Mouse (Mus musculus): ENCODE data around the gene Mroh2a. TPM values are rescaled to one million over a fixed set of nuclear protein-coding genes. Genes with fewer than 3 reads are reported as not detected.

Mroh2a gene
- total and polyA plus RNA-seq, 2 experiments from 2014 or later = 0.35 TPM; not detected in 1

GRCm38 (mm10) chr1:88292057-88292456, 65.3 kb downstream of the Mroh2a start:
- 58% methylated on average over 2 of the region's 2 CpGs for WGBS
- Histone ChIP-seq H3K4me2 (ENCODE audit: low read depth) (no peak overlapping the region), H3K9ac (no peak overlapping the region), H3K36me3 (ENCODE audit: insufficient read depth) (no peaks in the 10 kb centered on the region), H3K4me1 (ENCODE audit: insufficient read depth) (no peaks in the 10 kb centered on the region), H3K4me3 (ENCODE audit: low read depth, low read length) (no peak overlapping the region), H3K27me3 (ENCODE audit: insufficient read depth, low read length) (no peaks in the 10 kb centered on the region), H3K9me3 (ENCODE audit: low read length) (peaks cover 51% of the 10 kb centered on the region), H3K27ac (ENCODE audit: low read depth, low read length) (no peak overlapping the region)
- no peak for TF ChIP-seq CTCF (IDR thresholded peaks at IDR 0.05; ENCODE audit: low read depth)
- DNase-seq (no peak), ATAC-seq (no peak)

GRCm38 (mm10) chr1:88294650-88295049, 67.9 kb downstream of the Mroh2a start:
- Histone ChIP-seq H3K27ac (ENCODE audit: low read depth, low read length) (no peak overlapping the region), H3K9me3 (ENCODE audit: low read length) (peaks cover 46% of the 10 kb centered on the region), H3K4me2 (ENCODE audit: low read depth) (no peak overlapping the region), H3K4me3 (ENCODE audit: low read depth, low read length) (no peak overlapping the region), H3K36me3 (ENCODE audit: insufficient read depth) (no peaks in the 10 kb centered on the region), H3K27me3 (ENCODE audit: insufficient read depth, low read length) (no peaks in the 10 kb centered on the region), H3K4me1 (ENCODE audit: insufficient read depth) (no peaks in the 10 kb centered on the region), H3K9ac (no peak overlapping the region)
- DNase-seq = no peak
- 23% methylated on average over 1 of the region's 1 CpGs for WGBS
- ATAC-seq = no peak
- no peak for TF ChIP-seq CTCF (IDR thresholded peaks at IDR 0.05; ENCODE audit: low read depth)

- Histone ChIP-seq H3K36me3 (ENCODE audit: insufficient read depth) (no peaks in the 10 kb centered on the region), H3K27me3 (ENCODE audit: insufficient read depth, low read length) (no peaks in the 10 kb centered on the region), H3K9ac (no peak overlapping the region), H3K9me3 (ENCODE audit: low read length) (peaks cover 54% of the 10 kb centered on the region), H3K27ac (ENCODE audit: low read depth, low read length) (no peak overlapping the region), H3K4me1 (ENCODE audit: insufficient read depth) (no peaks in the 10 kb centered on the region), H3K4me3 (ENCODE audit: low read depth, low read length) (no peak overlapping the region), H3K4me2 (ENCODE audit: low read depth) (no peak overlapping the region)
- DNase-seq = no peak
- WGBS = 79% methylated on average over 4 of the region's 4 CpGs
- ATAC-seq = no peak
- TF ChIP-seq CTCF (IDR thresholded peaks at IDR 0.05; ENCODE audit: low read depth) = no peak
Observed at GRCm38 (mm10) chr1:88296171-88296920, 69.6 kb downstream of the Mroh2a start.

- no peaks in the 10 kb centered on the region for H3K36me3 ChIP-seq (ENCODE audit: insufficient read depth)
- no peaks in the 10 kb centered on the region for H3K4me1 ChIP-seq (ENCODE audit: insufficient read depth)
- no peak overlapping the region for H3K27ac ChIP-seq (ENCODE audit: low read depth, low read length)
- peaks cover 67% of the 10 kb centered on the region for H3K9me3 ChIP-seq (ENCODE audit: low read length)
- H3K9ac ChIP-seq = no peak overlapping the region
- H3K4me3 ChIP-seq (ENCODE audit: low read depth, low read length) = no peak overlapping the region
- no peak for TF ChIP-seq CTCF (IDR thresholded peaks at IDR 0.05; ENCODE audit: low read depth)
- WGBS = 73% methylated on average over 7 of the region's 7 CpGs
- no peak overlapping the region for H3K4me2 ChIP-seq (ENCODE audit: low read depth)
- ATAC-seq (no peak), DNase-seq (no peak)
- H3K27me3 ChIP-seq (ENCODE audit: insufficient read depth, low read length) = no peaks in the 10 kb centered on the region
Observed at GRCm38 (mm10) chr1:88297480-88298258, 70.9 kb downstream of the Mroh2a start.

GRCm38 (mm10) chr1:88298686-88299528, 72.1 kb downstream of the Mroh2a start:
- no peaks in the 10 kb centered on the region for H3K4me1 ChIP-seq (ENCODE audit: insufficient read depth)
- TF ChIP-seq CTCF (IDR thresholded peaks at IDR 0.05; ENCODE audit: low read depth) = no peak
- H3K4me3 ChIP-seq (ENCODE audit: low read depth, low read length) = no peak overlapping the region
- DNase-seq (no peak), ATAC-seq (no peak)
- H3K36me3 ChIP-seq (ENCODE audit: insufficient read depth) = no peaks in the 10 kb centered on the region
- no peak overlapping the region for H3K4me2 ChIP-seq (ENCODE audit: low read depth)
- H3K9me3 ChIP-seq (ENCODE audit: low read length) = peaks cover 77% of the 10 kb centered on the region
- no peak overlapping the region for H3K9ac ChIP-seq
- H3K27me3 ChIP-seq (ENCODE audit: insufficient read depth, low read length) = no peaks in the 10 kb centered on the region
- no peak overlapping the region for H3K27ac ChIP-seq (ENCODE audit: low read depth, low read length)
- WGBS = 68% methylated on average over 4 of the region's 4 CpGs

GRCm38 (mm10) chr1:88299529-88299945, 72.8 kb downstream of the Mroh2a start:
- H3K9me3 ChIP-seq (ENCODE audit: low read length) = peaks cover 81% of the 10 kb centered on the region
- no peaks in the 10 kb centered on the region for H3K36me3 ChIP-seq (ENCODE audit: insufficient read depth)
- no peaks in the 10 kb centered on the region for H3K4me1 ChIP-seq (ENCODE audit: insufficient read depth)
- WGBS = 81% methylated on average over 2 of the region's 2 CpGs
- no peaks in the 10 kb centered on the region for H3K27me3 ChIP-seq (ENCODE audit: insufficient read depth, low read length)
- TF ChIP-seq CTCF (IDR thresholded peaks at IDR 0.05; ENCODE audit: low read depth) = no peak
- H3K4me2 ChIP-seq (ENCODE audit: low read depth) = no peak overlapping the region
- no peak overlapping the region for H3K9ac ChIP-seq
- DNase-seq (no peak), ATAC-seq (no peak)
- no peak overlapping the region for H3K27ac ChIP-seq (ENCODE audit: low read depth, low read length)
- H3K4me3 ChIP-seq (ENCODE audit: low read depth, low read length) = no peak overlapping the region
